Mouse (Mus musculus) liver, embryonic 18 days (tissue): Measurements from ENCODE around the gene Picalm. TPM values are rescaled to one million over a fixed set of nuclear protein-coding genes. Genes with fewer than 3 reads are reported as not detected.

Experiments
- polyA plus RNA-seq: library from polyadenylated mRNA; depleted of rRNA; stranded (reverse); fragments of >200 nt; gene quantifications from 2 replicates; pipeline ENCODE4 v1.2.3, GENCODE M21; 2012; rRNA removed

Gene Picalm
- polyA plus RNA-seq, result 105 and 113 TPM in 2 replicates

DNA sequence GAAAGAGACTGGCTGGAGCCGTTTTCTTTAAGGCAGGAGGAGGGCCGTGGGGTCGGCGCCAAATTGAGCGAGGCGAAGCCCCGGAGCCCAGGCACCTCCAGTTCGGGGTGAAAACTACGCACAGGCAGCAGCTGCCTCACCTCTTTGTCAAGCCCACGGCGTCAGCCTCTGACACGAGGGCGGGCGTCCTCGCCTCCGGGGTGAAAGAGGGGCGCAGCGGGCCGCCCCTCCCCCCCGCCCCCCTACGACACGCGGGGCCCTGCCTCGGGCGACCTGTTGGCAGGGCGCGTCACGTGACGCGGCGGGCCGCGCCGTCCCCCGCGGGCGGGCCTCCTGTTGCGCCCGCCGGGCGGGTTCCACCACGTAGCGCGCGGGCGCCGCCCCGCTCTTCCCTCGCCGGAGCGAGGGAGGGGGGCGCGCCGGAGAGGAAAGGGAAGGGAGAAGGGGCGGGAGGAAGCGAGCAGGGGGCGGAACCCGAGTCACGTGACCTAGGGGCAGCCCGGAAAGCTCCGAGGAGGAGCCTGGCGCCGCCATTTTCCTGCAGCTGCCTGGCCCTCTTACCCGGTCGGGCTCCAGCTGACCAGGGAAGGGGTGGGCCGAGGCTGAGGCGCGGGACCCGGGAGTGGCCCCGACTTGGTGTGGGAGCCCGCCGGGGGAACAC lies at the start of gene Picalm:
Gene Picalm, plus strand, starts transcription at position 482 of the 661 bp plus-strand sequence.

Other genes starting within 250 kb of the Picalm start
- gene Ccdc81, start 226.6 kb upstream of the Picalm start, polyA plus RNA-seq, result 0.01 TPM in 2 replicates
- gene Hikeshi, start 189.0 kb upstream of the Picalm start, polyA plus RNA-seq, result 22.7 and 26.1 TPM in 2 replicates
- gene Eed, start 149.2 kb upstream of the Picalm start, polyA plus RNA-seq, result 23.2 and 25.9 TPM in 2 replicates
- gene Ccdc83, start 135.6 kb downstream of the Picalm start, polyA plus RNA-seq, result not detected in 2 replicates
- gene Sytl2, start 172.0 kb downstream of the Picalm start, polyA plus RNA-seq, result 1.1 and 1.3 TPM in 2 replicates